Mouse (Mus musculus) left cerebral cortex, adult 2 months (tissue): ENCODE measurements around the gene Ccl9. TPM values are rescaled to one million over a fixed set of nuclear protein-coding genes. Genes with fewer than 3 reads are reported as not detected.

Experiments used
- DNase-seq, 2 experiments: peaks; one replicate each; pipeline ENCODE4 v3.0.0; 2021 to 2022; ENCODE audit warnings: low spot score in 2 of 2, mixed read lengths in 1 of 2; ENCODE audit errors: extremely low spot score in 1 of 2
- H3K27ac ChIP-seq: fragments of 200-600 bp; 2 replicates; pipeline ENCODE4 v1.8.1; 2022
- H3K4me3 ChIP-seq: fragments of 200-600 bp; 2 replicates; pipeline ENCODE4 v1.8.1; 2022
- CTCF ChIP-seq: fragments of 200-600 bp; IDR thresholded peaks from 2 replicates; pipeline ENCODE4 v1.8.1; 2022; ENCODE audit warnings: antibody characterized with exemption, mild to moderate bottlenecking, moderate library complexity
- intact Hi-C: fragments of 180-260 bp; cut with DNase I; formaldehyde crosslinking; loops from one replicate; pipeline ENCODE4 v1.15.1; 2025
- long read RNA-seq, 2 experiments: library from polyadenylated mRNA; stranded (forward); transcript quantifications; one replicate each; pipeline ENCODE4 v2.0.0; 2021; ENCODE audit warnings: borderline mapping rate in 2 of 2
- total RNA-seq, 2 experiments: library from RNA; stranded (reverse); gene quantifications; 2 replicates each; pipeline ENCODE4 v1.2.3; 2021

The Ccl9 gene
- 1 to 10 TPM; 2.6 to 5.2 TPM for total RNA-seq
- long read RNA-seq, experiment 1, partial matches to known transcripts: 0 of 1 reads
- long read RNA-seq, experiment 1, other reads (novel, unspliced or antisense): 0 of 1 reads
- long read RNA-seq, experiment 2, partial matches to known transcripts: 0 of 4 reads
- long read RNA-seq, experiment 2, other reads (novel, unspliced or antisense): 0 of 4 reads

- intact Hi-C loops: no loop called here
- no peak for DNase-seq
- Histone ChIP-seq H3K27ac (no peak within 1 kb of the TSS), H3K4me3 (no peak within 1 kb of the TSS)
- TF ChIP-seq CTCF: no peak
Observed at GRCm38 (mm10) chr11:83578186-83578760, at the start of gene Ccl9. Ccl9 (minus strand) TSS chr11:83578636.

GRCm38 (mm10) chr11:83623586-83623985 lies 45.1 kb upstream of the Ccl9 start:
- intact Hi-C loops: no loop called here
- no peak for TF ChIP-seq CTCF
- DNase-seq: no peak
- Histone ChIP-seq H3K27ac (no peak overlapping the region), H3K4me3 (no peak overlapping the region)

GRCm38 (mm10) chr11:83619037-83619436 lies 40.6 kb upstream of the Ccl9 start:
- no peak for TF ChIP-seq CTCF

GRCm38 (mm10) chr11:83618238-83618637 lies 39.8 kb upstream of the Ccl9 start:
- Histone ChIP-seq H3K27ac (no peak overlapping the region), H3K4me3 (no peak overlapping the region)
- intact Hi-C loops: no loop called here
- no peak for DNase-seq
- no peak for TF ChIP-seq CTCF

More at GRCm38 (mm10) chr11:83619037-83619436, 40.6 kb upstream of the Ccl9 start:
- intact Hi-C loops: no loop called here
- DNase-seq: no peak
- no peak overlapping the region for H3K27ac ChIP-seq
- no peak overlapping the region for H3K4me3 ChIP-seq

- no peak overlapping the region for H3K27ac ChIP-seq
- no peak for DNase-seq
- H3K4me3 ChIP-seq: no peak overlapping the region
- no peak for TF ChIP-seq CTCF
- intact Hi-C loops: no loop called here
Observed at GRCm38 (mm10) chr11:83616586-83616985, 38.1 kb upstream of the Ccl9 start.

- no peak for DNase-seq
- H3K27ac ChIP-seq: no peak overlapping the region
- TF ChIP-seq CTCF: no peak
- H3K4me3 ChIP-seq: no peak overlapping the region
- intact Hi-C loops: no loop called here
Observed at GRCm38 (mm10) chr11:83610900-83611299, 32.5 kb upstream of the Ccl9 start.

- Histone ChIP-seq H3K4me3 (no peak overlapping the region), H3K27ac (no peak overlapping the region)
- DNase-seq: no peak
- intact Hi-C loops: no loop called here
- TF ChIP-seq CTCF: no peak
Observed at GRCm38 (mm10) chr11:83606396-83606795, 28.0 kb upstream of the Ccl9 start.

- Histone ChIP-seq H3K4me3 (no peak overlapping the region), H3K27ac (no peak overlapping the region)
- TF ChIP-seq CTCF: no peak
- intact Hi-C loops: no loop called here
- no peak for DNase-seq
Observed at GRCm38 (mm10) chr11:83605535-83605934, 27.1 kb upstream of the Ccl9 start.

- Histone ChIP-seq H3K27ac (no peak overlapping the region), H3K4me3 (no peak overlapping the region)
- intact Hi-C loops: no loop called here
- no peak for TF ChIP-seq CTCF
- DNase-seq: no peak
Observed at GRCm38 (mm10) chr11:83604698-83605097, 26.3 kb upstream of the Ccl9 start.

- no peak for TF ChIP-seq CTCF
- no peak overlapping the region for H3K4me3 ChIP-seq
- intact Hi-C loops: no loop called here
- H3K27ac ChIP-seq: no peak overlapping the region
- no peak for DNase-seq
Observed at GRCm38 (mm10) chr11:83603399-83603798, 25.0 kb upstream of the Ccl9 start.

GRCm38 (mm10) chr11:83600576-83600975 lies 22.1 kb upstream of the Ccl9 start:
- Histone ChIP-seq H3K4me3 (no peak overlapping the region), H3K27ac (no peak overlapping the region)
- no peak for TF ChIP-seq CTCF
- no peak for DNase-seq
- intact Hi-C loops: no loop called here

- intact Hi-C loops: no loop called here
Observed at GRCm38 (mm10) chr11:83598991-83599390, 20.6 kb upstream of the Ccl9 start.

GRCm38 (mm10) chr11:83598207-83598837 lies 19.9 kb upstream of the Ccl9 start:
- DNase-seq: no peak
- intact Hi-C loops: no loop called here
- no peak overlapping the region for H3K27ac ChIP-seq
- TF ChIP-seq CTCF: no peak
- H3K4me3 ChIP-seq: no peak overlapping the region

More at GRCm38 (mm10) chr11:83598991-83599390, 20.6 kb upstream of the Ccl9 start:
- Histone ChIP-seq H3K27ac (no peak overlapping the region), H3K4me3 (no peak overlapping the region)
- no peak for TF ChIP-seq CTCF
- DNase-seq: no peak
